Mouse (Mus musculus): ENCODE results near the gene Mta3.

DNA sequence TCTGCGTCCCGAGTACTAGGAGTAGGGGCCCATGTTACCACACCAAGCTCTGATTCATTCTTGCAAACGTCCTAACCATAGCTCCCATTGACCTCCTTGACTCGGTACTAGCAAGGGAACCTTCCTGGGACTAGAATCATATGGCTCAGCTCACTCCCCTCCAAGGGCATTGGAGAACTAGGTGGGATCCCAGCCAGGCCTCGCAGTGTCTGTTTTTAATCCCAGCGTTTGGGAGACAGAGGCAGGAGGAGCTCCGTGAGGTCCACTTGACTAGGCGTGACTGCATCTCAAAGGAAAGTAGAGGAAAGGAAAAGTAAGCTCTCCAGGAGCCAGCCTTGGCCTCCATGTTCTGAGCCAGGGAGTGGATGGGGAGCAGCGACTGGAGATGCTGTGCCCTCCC, 5.8 kb upstream of the Mta3 start:
- TF ChIP-seq POLR2A (IDR thresholded peaks at IDR 0.05; ENCODE audit: low read depth, low read length) (no peak), CTCF (conservative IDR thresholded peaks at IDR 0.05; ENCODE audit: insufficient read depth, insufficient read length, low read depth, low read length) (no peak)

All from kidney, adult 2 months (tissue).